26 mouse cellular contexts compared by ENCODE assay signal in genomic region chr8:121846815-121847214, GRCm38 (mm10).
"Had no signal": no experiment of that assay in that cellular context is flagged by ENCODE, and none has a peak within 500 bp of the region (broad histone marks: within the 10 kb centered on the region; RNA-seq: fewer than 3 reads in every experiment).

No protein-coding gene starts in this region.

- H3K4me2 ChIP-seq: limb, embryonic 12.5 days; limb, embryonic 13.5 days; limb, embryonic 15.5 days; liver, embryonic 11.5 days; liver, embryonic 12.5 days; liver, embryonic 13.5 days; liver, embryonic 15.5 days; lung, embryonic 14.5 days; lung, embryonic 15.5 days; midbrain, embryonic 11.5 days; midbrain, embryonic 12.5 days; midbrain, embryonic 13.5 days; midbrain, embryonic 15.5 days; neural tube, embryonic 12.5 days had no signal

- H3K9me3 ChIP-seq: limb, embryonic 10.5 days; limb, embryonic 12.5 days; limb, embryonic 13.5 days; limb, embryonic 15.5 days; liver, embryonic 12.5 days; liver, embryonic 13.5 days; liver, embryonic 15.5 days; lung, embryonic 15.5 days; megakaryocyte, embryonic 14.5 days; midbrain, embryonic 10.5 days; midbrain, embryonic 12.5 days; midbrain, embryonic 13.5 days; midbrain, embryonic 15.5 days; neural tube, embryonic 12.5 days had no signal

- H3K27me3 ChIP-seq: limb, embryonic 13.5 days; limb, embryonic 15.5 days; liver, embryonic 13.5 days; midbrain, embryonic 13.5 days; midbrain, embryonic 15.5 days; neural tube, embryonic 12.5 days had no signal

- H3K36me3 ChIP-seq: limb, embryonic 12.5 days; limb, embryonic 13.5 days; limb, embryonic 15.5 days; lung, embryonic 15.5 days; midbrain, embryonic 13.5 days; midbrain, embryonic 15.5 days; neural tube, embryonic 12.5 days had no signal

- H3K9ac ChIP-seq: limb, embryonic 12.5 days; limb, embryonic 13.5 days; limb, embryonic 15.5 days; liver, embryonic 12.5 days; liver, embryonic 13.5 days; liver, embryonic 14.5 days; liver, embryonic 15.5 days; liver, postnatal 0 days; lung, embryonic 14.5 days; lung, embryonic 15.5 days; midbrain, embryonic 12.5 days; midbrain, embryonic 13.5 days; midbrain, embryonic 15.5 days; neural tube, embryonic 12.5 days had no signal

- H3K4me3 ChIP-seq: limb, embryonic 10.5 days; limb, embryonic 12.5 days; limb, embryonic 13.5 days; limb, embryonic 15.5 days; liver, embryonic 12.5 days; liver, embryonic 13.5 days; liver, embryonic 15.5 days; lung, embryonic 15.5 days; megakaryocyte, embryonic 14.5 days; midbrain, embryonic 10.5 days; midbrain, embryonic 12.5 days; midbrain, embryonic 13.5 days; midbrain, embryonic 15.5 days; myocyte; neural tube, embryonic 12.5 days had no signal

- H3K27ac ChIP-seq: limb, embryonic 10.5 days; limb, embryonic 12.5 days; limb, embryonic 13.5 days; limb, embryonic 15.5 days; liver, embryonic 12.5 days; liver, embryonic 13.5 days; liver, embryonic 14.5 days; liver, embryonic 15.5 days; lung, embryonic 15.5 days; macrophage; midbrain, embryonic 10.5 days; midbrain, embryonic 12.5 days; midbrain, embryonic 13.5 days; midbrain, embryonic 15.5 days; neural tube, embryonic 12.5 days had no signal

- DNase-seq: left cerebral cortex, postnatal 4 days; liver; liver, embryonic 13.5 days; lung, adult 2 months; lung, embryonic 14.5 days; lung, postnatal 14 days; midbrain, embryonic 14.5 days had no signal
